Mouse (Mus musculus): Measurements from ENCODE around the gene Haao. TPM values are rescaled to one million over a fixed set of nuclear protein-coding genes. Genes with fewer than 3 reads are reported as not detected.

Haao gene
- 110 TPM for polyA plus RNA-seq (2015; fragmentation: Illumina TruSeq; extraction: RNeasy Lipid Tissue Mini Kit (QIAGEN cat#74804); ENCODE audit: insufficient read depth, low replicate concordance)

DNA sequence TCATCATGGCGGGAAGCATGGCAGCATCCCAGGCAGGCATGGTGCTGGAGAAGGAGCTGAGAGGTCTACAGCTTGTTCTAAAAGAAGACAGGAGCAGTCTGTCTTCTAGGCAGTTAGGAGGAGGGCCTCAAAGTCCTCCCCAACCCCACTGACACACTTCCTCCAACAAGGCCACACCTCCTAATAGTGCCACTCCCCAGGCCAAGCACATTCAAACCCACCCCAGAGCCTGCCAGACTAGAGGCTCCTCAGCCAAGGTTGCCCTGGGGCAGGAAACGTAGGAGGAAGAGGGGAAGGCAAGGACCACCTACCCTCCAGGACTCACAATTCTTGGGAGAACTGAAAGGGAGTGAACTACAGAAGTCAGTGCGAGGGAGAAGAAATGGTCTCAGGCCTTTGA is at the start of gene Haao:
Gene Haao (minus strand): TSS at position 149 of the 400 bp plus-strand sequence.

Other genes starting within 250 kb of the Haao start
- 0.91 TPM for gene Kcng3, start 216.1 kb downstream of the Haao start, polyA plus RNA-seq (2015; fragmentation: Illumina TruSeq; extraction: RNeasy Lipid Tissue Mini Kit (QIAGEN cat#74804); ENCODE audit: insufficient read depth, low replicate concordance)
- 32.6 TPM for gene Mta3, start 141.8 kb downstream of the Haao start, polyA plus RNA-seq (2015; fragmentation: Illumina TruSeq; extraction: RNeasy Lipid Tissue Mini Kit (QIAGEN cat#74804); ENCODE audit: insufficient read depth, low replicate concordance)